Mouse (Mus musculus): ENCODE data around the gene Clic5.
A peak's percentile ranks its signal among the peaks of the same experiment; 100 is the strongest.

Gene Clic5

DNA sequence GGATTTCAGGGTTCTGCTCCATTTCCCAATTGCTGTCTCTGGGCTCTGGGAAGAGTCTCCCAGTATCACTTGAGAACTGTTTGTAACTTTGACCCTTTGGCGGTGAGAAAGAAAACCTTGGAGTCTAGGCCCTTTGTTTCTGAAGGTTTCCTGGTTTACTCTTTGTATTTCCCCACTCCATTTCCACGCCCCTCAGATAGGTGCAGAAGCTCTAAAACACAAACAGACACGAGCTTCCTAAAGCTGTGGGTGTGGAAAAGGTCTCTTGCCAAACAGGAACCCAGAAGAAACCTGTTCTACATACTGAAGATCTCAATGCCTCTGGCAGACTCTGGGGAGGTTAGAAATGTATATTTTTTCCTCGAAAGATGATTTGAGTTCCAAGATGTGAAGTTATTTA is 10.8 kb downstream of the Clic5 start:
- no peak for DNase-seq

DNA sequence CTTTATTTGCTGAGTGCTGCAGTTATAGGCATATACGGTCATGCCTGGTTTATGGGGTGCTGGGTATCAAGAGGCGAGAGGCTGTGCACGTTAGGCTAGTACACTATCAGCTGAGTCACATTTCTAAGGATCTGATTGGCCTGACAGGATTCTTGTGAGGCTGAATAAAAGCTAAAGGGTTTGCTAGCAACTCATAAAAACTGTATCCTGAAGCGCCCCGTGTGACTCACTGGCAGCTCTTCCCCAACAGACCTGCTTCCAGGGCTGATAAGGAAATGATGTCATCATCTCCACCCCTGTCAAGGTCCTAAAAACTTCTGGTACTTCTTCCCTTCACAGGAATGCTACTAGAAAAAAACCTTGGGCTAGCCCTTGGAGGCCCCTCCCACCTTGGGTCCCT is 14.6 kb downstream of the Clic5 start:
- DNase-seq: no peak

DNA sequence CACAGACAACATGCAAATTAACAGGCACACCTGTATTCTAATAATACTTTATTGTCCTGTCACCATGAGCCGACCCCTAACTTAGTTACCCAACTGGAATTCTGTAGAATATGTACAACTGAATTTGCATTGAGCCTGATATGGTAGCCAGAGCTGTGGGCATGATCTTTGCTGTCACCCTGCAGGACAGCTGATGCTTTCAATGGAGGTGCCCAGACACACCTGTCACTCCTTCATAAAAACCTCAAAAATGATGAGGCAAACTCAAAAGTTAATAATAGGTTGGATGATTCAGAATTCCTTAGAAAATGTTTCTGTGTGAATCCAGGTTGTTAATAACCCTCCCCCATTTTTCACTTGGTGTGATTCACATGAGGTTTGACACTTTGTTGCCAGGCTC is 16.4 kb downstream of the Clic5 start:
- no peak for DNase-seq

DNA sequence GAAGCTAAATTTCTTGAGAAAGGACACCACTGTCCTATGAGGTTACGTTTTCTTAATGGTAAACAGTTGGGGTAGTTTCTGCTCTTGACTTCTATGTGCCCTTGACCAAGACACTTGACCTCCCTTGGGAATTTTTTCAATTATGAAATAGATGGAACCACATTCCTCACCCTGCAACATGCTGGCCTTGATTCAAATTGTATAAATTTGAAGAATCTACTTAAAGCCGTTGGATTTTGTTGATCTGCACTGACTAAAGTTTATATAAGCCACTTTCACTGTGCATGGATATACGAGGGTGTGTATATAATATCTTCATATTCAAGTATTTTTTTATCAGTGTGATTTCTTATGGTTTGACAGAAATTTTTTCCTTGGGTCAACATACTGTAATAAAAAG is 17.2 kb downstream of the Clic5 start:
- no peak for DNase-seq

DNA sequence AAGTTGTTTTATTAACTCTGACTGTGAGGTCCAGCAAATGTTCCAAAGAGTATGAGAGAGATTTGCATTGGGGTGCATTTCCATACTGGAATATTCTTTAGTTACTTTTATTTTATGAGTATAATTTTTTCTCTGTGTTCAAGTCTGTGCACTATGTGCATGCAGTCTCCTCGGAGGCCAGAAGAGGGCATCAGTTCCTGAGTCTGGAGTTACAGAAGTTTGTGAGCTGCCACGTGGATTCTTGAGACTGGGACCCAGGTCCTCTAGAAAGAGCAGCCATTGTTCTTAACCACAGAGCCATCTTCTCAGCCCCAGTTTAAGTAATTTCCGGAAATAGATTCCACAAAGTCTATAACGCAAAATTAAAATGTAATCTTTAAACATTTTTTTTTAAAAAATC is 20.5 kb downstream of the Clic5 start:
- DNase-seq: no peak

DNA sequence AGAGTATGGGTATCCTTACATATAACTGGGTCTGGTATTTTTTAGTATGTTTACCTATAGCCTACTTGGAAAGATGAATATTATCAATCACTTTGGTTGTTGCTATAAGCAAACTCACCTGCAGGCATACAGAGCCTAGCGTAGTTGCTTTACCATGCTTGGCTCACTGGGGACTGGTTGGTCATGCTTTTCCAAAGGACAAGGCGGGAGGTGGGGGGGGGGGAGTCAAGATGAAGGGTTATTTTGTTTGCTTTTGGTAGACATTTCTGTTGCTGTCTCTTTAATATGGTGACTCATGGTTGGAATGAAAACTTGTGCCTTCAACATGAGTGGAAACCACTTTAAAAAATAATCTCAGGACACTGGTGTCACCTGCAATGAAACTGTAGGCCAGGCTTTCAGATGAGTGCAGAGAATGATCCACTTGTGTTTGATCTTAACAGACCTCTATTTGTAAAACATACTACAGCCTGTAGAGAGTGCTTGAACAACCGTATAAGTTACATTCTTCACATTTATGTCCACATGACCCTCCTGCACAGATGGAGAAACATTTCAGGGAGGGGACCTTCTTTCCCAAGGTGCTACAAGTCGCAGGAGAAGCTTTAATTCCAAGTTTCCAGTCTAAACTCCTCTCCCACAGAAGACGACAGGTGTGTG is 24.7 kb downstream of the Clic5 start:
- DNase-seq: no peak

DNA sequence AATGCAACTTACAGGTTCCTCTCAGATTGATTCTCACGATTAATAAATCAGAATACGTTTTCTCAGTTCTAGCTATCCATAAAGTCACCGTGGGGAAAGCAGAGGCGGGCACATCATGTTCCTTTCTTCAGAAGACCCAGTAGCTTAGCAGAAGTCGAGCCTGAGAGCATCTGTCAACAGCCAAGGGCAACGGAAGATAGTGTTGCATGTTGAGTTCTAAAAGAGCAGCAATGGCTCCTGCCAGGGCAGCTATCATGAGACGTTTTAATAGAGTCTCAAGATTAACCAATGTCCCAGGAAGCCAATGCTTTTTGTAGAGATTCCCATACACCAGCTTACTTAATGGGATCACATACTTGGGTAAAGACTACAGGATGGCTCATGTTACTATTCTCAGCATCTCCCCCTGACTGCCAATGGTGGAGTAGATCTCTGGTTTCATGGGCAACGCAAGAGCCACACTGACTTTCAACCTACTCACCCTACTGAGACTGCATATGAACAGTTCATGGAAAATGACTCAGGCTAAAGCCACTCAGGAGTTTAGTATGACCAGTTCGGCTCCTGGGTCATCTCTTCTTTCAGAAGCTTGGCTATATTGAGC is 26.9 kb downstream of the Clic5 start:
- no peak for DNase-seq

DNA sequence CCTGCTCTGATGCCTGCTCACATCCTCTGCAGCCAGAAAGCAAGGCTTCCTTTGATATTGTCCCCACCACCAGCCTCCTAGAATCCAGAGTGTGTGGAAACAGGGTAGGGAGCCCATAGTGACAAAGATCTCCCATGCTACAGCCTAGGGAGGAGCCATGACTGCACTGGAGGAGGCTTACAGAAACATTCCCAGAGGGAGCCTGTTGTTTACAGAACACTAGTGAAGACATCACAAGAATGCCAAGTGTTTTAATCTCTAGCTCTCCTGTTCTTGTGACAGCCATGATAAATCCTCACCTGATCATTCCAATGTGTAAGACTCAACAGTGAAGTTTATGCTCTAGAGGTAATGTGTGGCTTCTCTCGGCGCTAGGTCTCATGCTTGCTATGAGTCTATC is 28.8 kb downstream of the Clic5 start:
- no peak for DNase-seq

DNA sequence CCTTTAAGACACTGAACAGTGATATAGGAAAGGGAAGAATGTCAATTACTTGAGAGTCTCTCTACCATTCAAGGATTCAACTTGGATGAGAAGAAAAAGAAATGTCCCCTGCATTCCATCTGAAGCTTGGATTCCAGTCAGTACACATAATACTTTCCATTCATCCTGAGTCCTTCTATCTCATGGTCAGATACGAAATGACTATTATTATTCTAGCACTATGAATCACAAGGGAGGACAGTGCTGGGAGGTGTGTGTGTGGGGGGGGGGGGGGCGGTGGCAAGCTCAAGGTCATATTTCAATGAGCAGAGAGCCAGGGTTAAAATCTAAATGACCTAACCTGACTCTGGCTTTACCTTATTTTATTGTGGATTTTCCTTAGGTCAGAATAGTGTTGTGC is 31.6 kb downstream of the Clic5 start:
- DNase-seq: no peak

DNA sequence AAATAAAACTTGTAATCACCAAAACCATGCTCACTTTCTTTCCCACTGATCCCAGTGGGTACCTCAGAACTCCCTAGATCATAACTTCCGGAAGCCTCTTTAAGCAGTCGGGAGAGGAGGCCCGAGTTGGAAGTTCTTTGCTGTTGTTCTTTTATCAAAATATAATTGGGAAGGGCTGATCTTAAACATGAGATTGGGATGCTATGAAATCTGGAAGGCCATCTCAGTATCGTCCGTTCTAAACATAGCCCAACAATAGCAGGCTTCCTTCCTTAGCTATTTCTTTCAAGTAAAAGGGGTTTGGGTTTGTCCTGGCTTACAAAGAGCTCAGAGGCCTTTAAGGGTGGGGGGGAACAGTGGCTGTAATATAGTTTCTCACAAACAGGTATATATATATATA is 40.0 kb downstream of the Clic5 start:
- no peak for DNase-seq

DNA sequence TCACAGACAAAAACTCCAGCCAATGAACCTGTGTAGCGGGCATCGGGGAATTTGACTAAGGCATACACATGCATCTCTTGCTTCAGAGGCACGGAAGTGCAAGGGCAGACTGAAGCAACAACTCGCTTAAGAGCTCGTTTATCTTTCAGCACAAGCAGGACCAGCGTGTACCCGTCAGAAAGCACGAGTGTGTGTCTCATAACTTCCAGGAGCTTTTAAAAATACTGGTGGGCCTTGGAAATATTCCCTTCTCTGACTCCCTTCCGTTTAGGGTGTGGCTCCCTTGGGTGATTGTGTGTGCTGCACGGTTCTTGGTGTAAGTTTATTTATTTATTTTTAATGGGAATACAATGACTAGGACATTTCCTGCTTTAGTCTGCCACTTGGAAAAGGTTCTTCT is 41.7 kb downstream of the Clic5 start:
- peak; percentile 44 to 76 for DNase-seq

DNA sequence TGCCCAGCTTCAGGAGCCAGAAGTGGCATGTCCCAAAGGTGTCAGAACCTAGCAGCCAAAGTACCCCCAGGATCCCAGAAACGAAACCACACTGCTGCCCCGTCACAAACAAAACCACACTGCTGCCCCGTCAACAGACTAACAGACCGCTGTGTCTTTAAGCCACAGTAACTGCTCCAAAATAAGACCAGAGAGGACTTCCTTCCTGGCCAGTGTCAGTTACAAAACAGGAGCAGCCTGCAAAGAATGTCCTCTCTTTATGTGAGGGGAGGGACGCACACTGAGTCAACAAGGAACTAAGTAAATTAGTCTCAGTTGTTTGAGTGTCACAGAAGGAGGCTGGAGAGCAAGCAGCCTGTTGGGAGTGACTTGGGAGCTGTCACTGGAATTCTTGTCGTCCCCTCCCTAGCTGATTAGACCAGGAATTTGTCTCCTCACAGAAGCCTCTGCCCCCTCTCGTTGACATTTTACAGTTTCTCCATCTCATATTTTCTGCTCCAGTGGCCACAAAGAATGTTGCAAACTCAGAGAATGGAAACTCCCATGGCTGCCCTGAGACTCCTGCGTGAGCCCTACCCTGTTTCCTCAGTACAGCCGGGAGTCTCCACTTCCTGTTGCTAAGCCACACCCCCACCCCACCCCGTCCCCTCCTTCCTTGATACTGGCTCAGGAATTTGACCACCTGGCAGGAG is 50.8 kb downstream of the Clic5 start:
- DNase-seq: peak; percentile 71 to 74

DNA sequence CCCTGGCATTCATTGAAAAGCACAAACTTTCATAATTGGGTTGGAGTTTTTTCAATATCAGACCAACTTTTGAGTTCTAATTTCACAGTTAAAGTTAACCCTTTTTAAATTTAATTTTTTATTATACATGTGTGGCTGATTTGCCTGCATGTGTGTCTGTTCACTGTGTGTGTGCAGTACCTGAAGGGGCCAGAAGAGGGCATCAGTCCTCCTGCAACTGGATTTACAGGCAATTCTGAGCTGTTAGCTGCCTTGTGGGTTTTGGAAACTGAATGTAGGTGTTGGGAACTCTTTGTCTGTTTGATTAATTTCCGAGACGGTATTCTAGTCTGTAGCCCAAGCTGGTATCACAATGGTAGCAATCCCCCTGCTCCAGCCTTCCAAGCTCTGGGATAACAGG is 52.4 kb downstream of the Clic5 start:
- peak in 1 of 2 experiments; percentile 14 for DNase-seq

DNA sequence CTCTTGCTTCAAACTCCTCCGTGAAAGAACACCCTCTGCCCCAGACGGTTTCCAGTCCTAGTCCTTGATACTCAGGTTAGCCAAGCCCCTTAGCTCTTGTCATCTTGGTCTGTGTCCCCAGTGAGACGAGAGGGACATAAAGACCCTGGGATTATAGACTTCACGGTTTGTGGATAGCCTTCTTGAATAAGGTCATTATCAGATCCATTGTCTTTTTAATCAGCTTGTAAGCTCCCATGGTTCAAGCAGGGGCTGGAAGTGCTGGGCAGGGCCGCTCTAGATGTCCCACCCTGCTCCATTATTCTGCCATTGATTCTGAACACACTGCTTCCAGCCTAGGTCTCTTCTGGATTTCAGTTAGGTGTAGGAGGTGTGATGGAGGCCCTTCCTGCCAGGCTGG is 55.7 kb downstream of the Clic5 start:
- no peak for DNase-seq

DNA sequence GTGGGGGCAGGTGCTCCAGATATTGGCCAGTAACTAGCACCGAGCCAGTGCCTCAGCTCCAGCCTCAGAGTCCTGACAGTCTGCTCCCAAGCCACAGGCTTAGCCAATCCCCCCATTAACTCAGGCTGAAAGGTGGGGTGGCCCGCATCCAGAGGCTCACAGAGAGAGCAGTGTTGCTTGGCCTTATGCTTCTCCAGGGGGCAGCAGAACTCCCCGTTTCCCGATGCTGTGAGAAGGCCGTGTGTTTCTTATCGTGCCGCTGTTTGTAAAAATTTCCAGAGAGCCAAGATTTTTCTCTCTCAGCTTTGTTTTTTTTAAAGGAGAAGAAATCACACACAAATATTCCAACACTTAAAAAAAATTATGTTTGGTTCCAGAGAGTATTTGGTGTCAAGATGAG is 56.2 kb downstream of the Clic5 start:
- no peak for DNase-seq

DNA sequence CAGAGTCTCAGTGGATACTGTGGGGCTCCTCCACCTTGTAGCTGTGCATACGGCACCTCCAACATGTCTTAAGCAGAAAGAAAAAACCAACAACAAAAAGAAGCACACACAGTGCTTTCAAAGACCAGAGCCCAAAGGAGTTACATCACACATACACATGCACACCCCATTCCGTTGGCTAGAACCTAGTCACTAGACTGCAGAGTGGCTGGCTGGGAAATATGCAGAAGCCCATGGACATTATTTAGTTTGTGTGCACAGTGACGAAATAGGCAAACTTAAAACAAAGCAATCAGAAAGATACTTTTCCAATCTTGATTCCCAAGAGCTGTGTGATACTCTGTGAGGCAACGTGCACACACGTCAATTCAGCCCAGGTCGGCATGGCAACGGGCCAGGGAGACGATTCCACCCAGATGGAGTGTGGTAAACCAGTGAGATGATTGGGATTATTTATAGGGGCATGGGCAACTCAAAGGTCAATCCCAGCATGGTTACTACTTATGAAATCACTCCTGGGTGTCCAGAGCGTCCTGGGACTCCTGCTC is 57.8 kb downstream of the Clic5 start:
- no peak for DNase-seq

DNA sequence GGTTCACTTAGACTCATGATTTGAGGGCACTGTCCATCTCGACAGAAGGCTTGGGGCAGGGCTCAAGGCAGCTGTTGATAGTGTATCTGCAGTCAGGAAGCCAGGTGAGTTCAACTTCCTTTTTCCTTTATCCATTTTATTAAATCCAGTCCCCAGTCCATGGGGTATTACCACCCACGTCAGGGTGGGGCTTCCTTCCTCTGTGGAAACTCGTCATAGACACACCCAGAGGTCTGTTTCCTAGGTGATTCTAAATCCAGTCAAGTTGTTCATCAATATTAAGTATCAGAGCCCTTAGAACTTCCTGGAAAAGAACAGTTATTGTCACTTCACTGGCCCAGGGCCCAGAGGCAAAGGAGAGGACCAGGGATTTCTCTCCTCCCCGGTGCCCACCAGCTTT is 61.2 kb downstream of the Clic5 start:
- DNase-seq: peak in 1 of 2 experiments; percentile 30

DNA sequence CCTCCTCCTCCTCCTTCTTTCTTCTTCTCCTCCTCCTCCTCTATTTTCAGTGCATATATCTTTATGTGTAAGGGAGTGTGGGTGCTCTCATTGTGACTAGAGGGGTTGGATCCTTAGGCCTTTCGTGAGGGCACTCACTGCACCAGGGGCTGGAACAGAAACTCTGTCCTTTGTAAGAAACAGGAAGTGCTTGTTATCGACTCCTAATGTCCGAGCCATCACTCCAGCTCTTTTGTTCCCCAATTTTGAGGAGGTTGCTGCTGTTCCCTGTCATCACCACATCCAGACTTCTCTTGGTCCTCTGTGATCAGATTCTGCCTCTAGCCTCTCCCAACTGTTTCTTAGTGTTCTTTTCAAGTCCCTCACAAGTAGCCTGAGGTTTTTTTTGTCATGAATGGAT is 64.3 kb downstream of the Clic5 start:
- DNase-seq: no peak

DNA sequence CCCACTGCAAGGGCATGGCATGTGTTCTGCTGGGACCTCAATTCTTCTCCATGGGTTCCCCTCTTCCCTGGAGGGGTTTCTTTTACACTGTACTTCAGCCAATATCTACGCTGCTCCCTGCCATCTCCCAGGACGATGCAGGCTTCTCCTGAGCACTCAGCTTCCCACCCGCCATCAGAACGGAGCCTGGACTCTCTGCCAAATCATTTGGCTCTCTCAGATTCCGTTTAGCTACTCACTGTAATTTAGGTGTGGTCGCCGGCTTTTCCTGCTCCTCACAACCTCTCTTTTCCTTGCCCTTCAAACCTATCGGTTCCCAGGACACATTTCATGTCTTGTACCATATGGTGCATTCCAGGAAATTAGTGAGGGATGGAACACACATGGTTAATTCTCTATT is 66.3 kb downstream of the Clic5 start:
- DNase-seq: no peak

DNA sequence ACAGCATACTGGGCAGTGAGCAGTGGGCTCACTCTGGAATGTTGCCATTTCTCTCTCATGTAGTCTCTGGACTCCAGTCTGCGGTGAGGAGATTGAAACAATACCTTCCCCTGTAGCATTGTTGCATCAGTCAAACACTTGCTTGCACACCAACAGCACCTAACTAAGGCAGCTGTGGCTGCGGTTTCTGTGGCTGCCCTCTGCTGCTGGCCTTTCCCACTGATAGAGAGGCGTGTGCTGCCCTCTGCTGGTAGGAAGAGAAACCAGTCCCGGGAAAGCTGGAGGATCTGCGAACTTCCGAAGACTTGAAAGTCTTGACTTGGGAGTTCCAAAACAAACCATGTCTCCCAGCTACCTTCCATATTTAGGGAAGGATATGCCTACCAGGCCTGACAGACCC is 68.2 kb downstream of the Clic5 start:
- peak; percentile 75 to 90 for DNase-seq

DNA sequence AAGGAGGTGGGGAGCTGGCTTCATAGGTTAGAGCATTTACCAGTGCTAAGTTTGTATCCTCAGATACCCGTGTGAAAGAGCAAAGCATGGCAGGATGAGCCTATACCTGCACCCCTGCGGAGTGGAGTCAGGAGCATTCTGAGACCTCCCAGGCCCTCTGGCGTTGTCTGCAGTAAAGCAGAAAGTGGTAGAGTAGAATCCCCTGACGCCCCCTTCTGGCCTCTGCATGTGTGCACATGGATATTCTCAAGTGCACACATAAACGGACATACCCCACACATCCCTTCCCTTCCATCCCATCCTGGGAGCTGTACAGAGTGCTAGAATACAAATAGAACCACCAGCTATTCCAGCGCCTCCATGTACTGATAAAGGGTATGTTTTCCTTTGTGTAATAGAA is 70.9 kb downstream of the Clic5 start:
- DNase-seq: peak in 1 of 2 experiments; percentile 24

DNA sequence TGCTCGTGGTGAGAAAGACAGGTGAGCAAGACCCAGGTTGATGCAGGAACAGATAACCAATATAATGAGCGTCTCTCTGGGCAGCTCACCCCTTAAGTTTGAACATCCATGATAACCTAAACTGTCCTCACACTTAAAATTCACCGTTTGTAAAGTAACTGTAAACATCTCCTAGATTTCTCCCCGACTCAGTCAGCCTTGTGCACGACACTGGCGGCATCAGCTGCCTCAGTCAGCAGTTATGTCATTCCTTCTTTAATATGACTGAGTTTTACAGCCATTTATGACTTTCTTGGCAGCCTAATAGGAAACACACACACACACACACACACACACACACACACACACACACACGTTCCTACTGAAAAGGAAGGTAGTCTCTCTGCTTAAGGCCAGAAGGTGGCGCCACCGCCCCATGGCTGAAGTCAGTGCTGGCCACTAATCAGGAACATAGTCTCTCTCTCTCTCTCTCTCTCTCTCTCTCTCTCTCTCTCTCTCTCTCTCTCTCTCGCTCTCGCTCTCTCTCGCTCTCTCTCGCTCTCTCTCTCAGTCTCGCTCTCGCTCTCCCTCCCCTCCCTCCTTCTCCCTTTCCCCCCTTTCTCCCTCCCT is 73.3 kb downstream of the Clic5 start:
- peak; percentile 72 to 84 for DNase-seq

DNA sequence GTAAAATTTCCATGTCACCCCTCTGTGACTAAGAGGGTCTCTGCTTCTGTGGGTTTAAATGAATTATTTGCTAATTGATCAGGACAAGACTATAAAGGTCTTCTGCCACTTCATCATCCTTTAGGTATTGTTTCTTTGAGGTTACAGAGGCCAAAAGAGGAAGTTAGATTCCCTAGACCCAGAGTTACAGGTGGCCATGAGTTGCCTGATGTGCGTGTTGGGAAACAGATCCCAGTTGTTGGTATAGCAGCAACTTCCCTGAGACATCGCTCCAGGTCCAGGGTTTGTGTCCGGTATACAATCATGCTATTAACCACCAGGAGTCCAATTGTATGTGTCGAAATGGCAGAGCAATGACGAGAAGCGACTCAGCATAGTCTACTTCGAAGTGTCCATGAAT is 81.7 kb downstream of the Clic5 start:
- no peak for DNase-seq

DNA sequence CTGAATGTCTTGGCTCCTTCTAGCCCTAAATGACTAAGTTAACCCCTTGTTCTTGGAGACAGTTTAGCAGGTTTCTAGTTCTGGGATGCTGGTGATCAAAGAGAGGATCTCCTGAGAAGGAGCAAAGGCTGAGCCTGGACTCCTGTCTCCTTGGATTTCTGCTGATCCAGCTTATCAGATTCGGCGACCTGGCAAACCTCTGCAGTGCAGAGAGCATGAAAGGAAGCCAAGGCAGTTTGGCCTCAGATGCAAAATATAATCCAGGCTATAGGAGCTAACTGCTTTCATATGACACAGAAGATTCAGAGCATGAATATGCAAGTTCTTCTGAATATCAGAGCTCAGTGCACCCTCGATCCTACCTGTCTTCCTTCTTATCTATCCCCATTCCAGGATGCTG is 83.0 kb downstream of the Clic5 start:
- DNase-seq: no peak
